Mouse (Mus musculus) liver, embryonic 11.5 days (tissue): Measurements from ENCODE around the gene Zfp760. TPM values are rescaled to one million over a fixed set of nuclear protein-coding genes. Genes with fewer than 3 reads are reported as not detected.
"Not testable (repeated sequence)": the region's sequence is repeated elsewhere in the genome, so short reads cannot be mapped to it uniquely, and the experiment has no call there.

Source experiments
- ATAC-seq: fragments of 200-750 bp; cut with Nextera tagmentation; replicated peaks from 2 replicates; pipeline ENCODE4 v1.8.0; 2017; ENCODE audit warnings: moderate number of reproducible peaks, mild to moderate bottlenecking, moderate TSS enrichment, moderate library complexity; ENCODE audit not compliant: low FRiP score
- DNase-seq: peaks from one replicate; pipeline ENCODE4 v3.0.0-alpha.2; 2017; ENCODE audit warnings: low spot score
- H3K27ac ChIP-seq: fragments of 300-500 bp; sonication (generic); 2 replicates; pipeline ENCODE4 v1.5.1; 2014; ENCODE audit warnings: mild to moderate bottlenecking, low read depth, low read length, control low read depth
- H3K27me3 ChIP-seq: fragments of 300-500 bp; sonication (generic); replicated peaks from 2 replicates; pipeline ENCODE4 v1.6.1; 2014; ENCODE audit warnings: low read length, mixed read lengths; ENCODE audit not compliant: control insufficient read depth, insufficient read depth
- H3K36me3 ChIP-seq: fragments of 300-500 bp; sonication (generic); 2 replicates; pipeline ENCODE4 v1.6.1; 2014; ENCODE audit warnings: mild to moderate bottlenecking, low read length, moderate library complexity, mixed read lengths; ENCODE audit not compliant: control insufficient read depth, insufficient read depth
- H3K4me1 ChIP-seq: fragments of 300-500 bp; sonication (generic); replicated peaks from 2 replicates; pipeline ENCODE4 v1.6.1; 2014; ENCODE audit warnings: low read length, mixed read lengths; ENCODE audit not compliant: control insufficient read depth, insufficient read depth
- H3K4me2 ChIP-seq: fragments of 300-500 bp; sonication (generic); 2 replicates; pipeline ENCODE4 v1.6.1; 2014; ENCODE audit warnings: mild to moderate bottlenecking, control low read depth, moderate library complexity
- H3K4me3 ChIP-seq: fragments of 300-500 bp; sonication (generic); 2 replicates; pipeline ENCODE4 v1.5.1; 2014; ENCODE audit warnings: low read depth, low read length, control low read depth
- H3K9ac ChIP-seq: fragments of 300-500 bp; sonication (generic); 2 replicates; pipeline ENCODE4 v1.6.1; 2014; ENCODE audit warnings: low read depth, low read length, control low read depth
- H3K9me3 ChIP-seq: fragments of 300-500 bp; sonication (generic); 2 replicates; pipeline ENCODE4 v1.6.1; 2016; ENCODE audit warnings: low read length, inconsistent platforms, mixed read lengths; ENCODE audit not compliant: control insufficient read depth
- WGBS: fragments of 180-500 bp; shearing (Covaris S2); extraction: QIAGEN DNeasy Blood & Tissue Kit; methylation state at CpG from one replicate; pipeline ENCODE4 v1.1.7; 2014; 5-methylcytosine and 5-hydroxymethylcytosine counted together
- polyA plus RNA-seq: library from polyadenylated mRNA; unstranded; fragments of >200 nt; fragmentation: Nextera tagmentation; extraction: Ambion mirVana; gene quantifications from 2 replicates; pipeline ENCODE4 v1.2.1, GENCODE M21; 2014

The Zfp760 gene
- polyA plus RNA-seq, 1 experiment from 2014 or later = 9.7 TPM

DNA sequence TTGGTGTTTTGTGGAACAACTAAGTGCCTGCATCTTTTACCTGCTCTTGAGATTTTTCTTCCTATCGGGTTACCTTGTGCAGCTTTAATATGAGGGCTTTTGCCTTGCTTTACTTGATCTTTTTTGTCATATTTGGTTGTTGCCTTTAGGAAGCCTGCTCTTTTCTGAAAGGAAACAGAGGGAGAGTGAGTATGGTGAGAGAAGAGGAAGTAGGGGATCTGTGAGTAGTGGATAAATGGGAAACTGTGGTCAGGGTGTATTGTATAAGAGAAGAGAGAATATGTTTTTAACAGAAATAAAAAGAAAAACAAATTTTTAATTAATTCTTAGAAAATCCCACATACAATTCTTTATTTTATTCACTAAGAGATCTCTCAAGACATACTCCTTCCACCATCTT lies 4.1 kb upstream of the Zfp760 start:
- no peak overlapping the region for H3K4me2 ChIP-seq
- no peaks in the 10 kb centered on the region for H3K9me3 ChIP-seq
- H3K4me3 ChIP-seq = no peak overlapping the region
- no peaks in the 10 kb centered on the region for H3K36me3 ChIP-seq
- ATAC-seq = no peak
- H3K27ac ChIP-seq = peak overlapping the region; percentile 84; the same call in 1 of the 2 replicates
- no peaks in the 10 kb centered on the region for H3K27me3 ChIP-seq
- H3K9ac ChIP-seq = no peak overlapping the region
- DNase-seq = no peak
- H3K4me1 ChIP-seq = peaks cover 10% of the 10 kb centered on the region
- WGBS = 51% methylated on average over 1 of the region's 1 CpGs

DNA sequence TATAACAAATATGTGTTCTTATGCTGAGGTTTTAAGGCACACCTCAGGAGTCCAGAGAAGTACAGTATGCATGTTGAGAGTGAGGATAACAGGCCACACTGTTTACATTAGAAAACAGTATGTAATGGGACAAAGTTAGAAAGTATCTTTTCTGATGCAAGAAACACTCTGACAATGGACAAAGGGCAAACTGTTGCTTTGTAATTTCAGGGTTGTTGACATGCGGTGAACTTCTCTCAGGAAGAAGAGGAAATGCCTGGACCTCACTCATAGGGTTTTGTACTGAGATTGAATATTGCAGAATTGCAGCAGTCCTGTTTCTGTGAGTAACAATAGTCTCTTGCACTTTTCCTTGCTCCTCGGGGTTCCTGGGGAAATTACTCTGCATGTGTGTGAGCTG lies 860 bp downstream of the Zfp760 start:
- Histone ChIP-seq H3K27me3 (no peaks in the 10 kb centered on the region), H3K4me1 (peaks cover 7% of the 10 kb centered on the region), H3K4me3 (peak overlapping the region; percentile 72), H3K4me2 (peak overlapping the region; percentile 74), H3K36me3 (no peaks in the 10 kb centered on the region; the same call in 1 of the 2 replicates), H3K9me3 (no peaks in the 10 kb centered on the region), H3K27ac (no peak overlapping the region), H3K9ac (peak overlapping the region; percentile 54)
- WGBS = 35% methylated on average over 2 of the region's 2 CpGs
- DNase-seq (no peak), ATAC-seq (no peak)

DNA sequence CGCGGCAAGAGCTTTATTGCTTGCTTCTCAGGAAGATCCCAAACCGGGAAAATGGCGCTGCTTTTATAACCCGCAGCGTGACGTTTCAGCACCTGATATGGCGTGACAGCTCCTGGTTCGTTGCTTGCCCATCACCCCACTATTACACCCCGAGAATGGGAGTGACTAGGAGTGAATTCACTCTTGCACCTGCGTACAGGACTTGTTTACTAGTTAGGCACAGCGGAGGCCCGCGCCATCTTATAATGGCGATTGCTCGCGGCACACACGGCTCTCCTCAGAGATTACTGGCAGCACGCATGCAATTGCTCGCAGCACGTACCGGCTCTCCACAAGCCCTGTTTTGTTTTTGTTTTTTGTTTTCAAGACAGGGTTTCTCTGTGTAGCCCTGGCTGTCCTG lies 23.0 kb downstream of the Zfp760 start, which contains the start of gene Zfp229:
TSS of gene Zfp229 (plus strand) at position 301 of the 400 bp plus-strand sequence.
- not testable (repeated sequence) for H3K27ac ChIP-seq, H3K27me3 ChIP-seq, ATAC-seq, DNase-seq, H3K4me1 ChIP-seq, H3K4me2 ChIP-seq, H3K9ac ChIP-seq, H3K4me3 ChIP-seq, H3K9me3 ChIP-seq, H3K36me3 ChIP-seq
- WGBS = 95% methylated on average over 8 of the region's 22 CpGs

DNA sequence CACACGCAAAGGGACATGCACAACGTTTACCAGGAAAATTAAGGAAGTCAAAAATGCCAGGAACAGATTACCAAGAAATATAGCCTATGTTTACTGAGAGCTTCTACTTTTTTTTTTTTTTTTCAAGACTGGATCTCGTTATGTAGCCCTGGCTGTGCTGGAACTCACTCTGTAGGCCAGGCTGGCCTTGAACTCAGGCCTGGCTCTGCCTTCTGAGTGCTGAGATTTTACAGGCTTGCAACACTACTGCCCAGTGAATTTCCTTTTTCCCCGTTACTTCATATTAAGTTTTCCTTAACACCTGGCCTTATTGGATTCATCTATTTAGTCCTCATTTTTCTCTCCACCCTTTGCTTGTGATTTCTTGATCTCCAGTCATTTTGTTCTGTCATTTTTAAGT lies 25.5 kb downstream of the Zfp760 start:
- peak overlapping the region; percentile 74; the same call in 1 of the 2 replicates for H3K9ac ChIP-seq
- H3K27ac ChIP-seq = peak overlapping the region; percentile 33; the same call in 1 of the 2 replicates
- ATAC-seq (no peak), DNase-seq (no peak)
- no peaks in the 10 kb centered on the region for H3K9me3 ChIP-seq
- H3K27me3 ChIP-seq = no peaks in the 10 kb centered on the region
- H3K4me3 ChIP-seq = peak overlapping the region; percentile 55
- WGBS = 83% methylated on average over 4 of the region's 4 CpGs
- H3K4me2 ChIP-seq = peak overlapping the region; percentile 65
- peaks cover 4% of the 10 kb centered on the region; the same call in 1 of the 2 replicates for H3K4me1 ChIP-seq
- H3K36me3 ChIP-seq = no peaks in the 10 kb centered on the region

DNA sequence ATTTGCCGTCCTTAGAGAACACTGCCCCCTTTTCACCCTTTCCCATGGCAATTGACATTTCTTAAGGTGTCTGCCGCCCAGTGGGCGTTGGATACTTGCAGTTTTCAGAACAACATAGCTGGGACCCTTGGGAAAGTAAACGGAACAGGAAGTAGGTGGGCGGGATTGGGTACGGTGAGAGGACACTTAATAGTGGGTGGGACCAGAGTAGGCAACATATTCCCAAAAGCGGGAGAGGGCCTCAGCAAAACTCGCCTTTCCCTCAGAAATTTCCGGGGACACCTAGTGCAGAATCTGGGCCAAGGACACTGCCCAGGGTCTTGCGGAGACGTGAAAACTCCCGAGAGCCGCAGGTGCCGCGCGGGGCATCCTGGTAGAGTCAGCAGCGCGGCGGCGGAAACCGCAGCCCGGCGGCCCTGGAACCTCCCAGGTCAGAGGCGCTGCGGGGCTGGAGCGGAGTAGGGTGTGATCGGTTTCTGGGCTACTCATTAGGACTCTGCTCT lies 26.0 kb downstream of the Zfp760 start:
- peak; percentile 96 for ATAC-seq
- Histone ChIP-seq H3K27me3 (no peaks in the 10 kb centered on the region), H3K9ac (peak overlapping the region; percentile 74), H3K4me2 (peak overlapping the region; percentile 65), H3K4me1 (peaks cover 4% of the 10 kb centered on the region; the same call in 1 of the 2 replicates), H3K27ac (peak overlapping the region; percentile 33; the same call in 1 of the 2 replicates), H3K4me3 (peak overlapping the region; percentile 55), H3K36me3 (no peaks in the 10 kb centered on the region), H3K9me3 (no peaks in the 10 kb centered on the region)
- under 1% methylated on average over 27 of the region's 27 CpGs for WGBS
- peak; percentile 83 for DNase-seq

DNA sequence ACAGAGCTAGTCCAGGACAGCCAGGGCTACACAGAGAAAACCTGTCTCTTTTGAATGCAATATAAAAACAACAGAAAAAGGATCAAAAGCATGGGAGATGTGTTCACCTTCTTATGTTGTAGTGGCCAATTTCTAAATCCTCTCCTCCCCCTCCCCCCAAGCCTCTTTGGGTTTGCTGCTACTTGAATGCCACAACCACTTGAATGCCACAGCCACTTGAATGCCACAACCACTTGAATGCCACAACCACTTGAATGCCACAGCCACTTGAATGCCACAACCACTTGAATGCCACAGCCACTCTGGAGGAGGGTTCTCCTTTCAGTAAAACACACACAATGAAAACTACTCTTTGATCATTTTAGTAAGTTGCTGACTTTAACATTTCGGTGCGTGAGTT lies 45.2 kb downstream of the Zfp760 start:
- DNase-seq (no peak), ATAC-seq (no peak)

DNA sequence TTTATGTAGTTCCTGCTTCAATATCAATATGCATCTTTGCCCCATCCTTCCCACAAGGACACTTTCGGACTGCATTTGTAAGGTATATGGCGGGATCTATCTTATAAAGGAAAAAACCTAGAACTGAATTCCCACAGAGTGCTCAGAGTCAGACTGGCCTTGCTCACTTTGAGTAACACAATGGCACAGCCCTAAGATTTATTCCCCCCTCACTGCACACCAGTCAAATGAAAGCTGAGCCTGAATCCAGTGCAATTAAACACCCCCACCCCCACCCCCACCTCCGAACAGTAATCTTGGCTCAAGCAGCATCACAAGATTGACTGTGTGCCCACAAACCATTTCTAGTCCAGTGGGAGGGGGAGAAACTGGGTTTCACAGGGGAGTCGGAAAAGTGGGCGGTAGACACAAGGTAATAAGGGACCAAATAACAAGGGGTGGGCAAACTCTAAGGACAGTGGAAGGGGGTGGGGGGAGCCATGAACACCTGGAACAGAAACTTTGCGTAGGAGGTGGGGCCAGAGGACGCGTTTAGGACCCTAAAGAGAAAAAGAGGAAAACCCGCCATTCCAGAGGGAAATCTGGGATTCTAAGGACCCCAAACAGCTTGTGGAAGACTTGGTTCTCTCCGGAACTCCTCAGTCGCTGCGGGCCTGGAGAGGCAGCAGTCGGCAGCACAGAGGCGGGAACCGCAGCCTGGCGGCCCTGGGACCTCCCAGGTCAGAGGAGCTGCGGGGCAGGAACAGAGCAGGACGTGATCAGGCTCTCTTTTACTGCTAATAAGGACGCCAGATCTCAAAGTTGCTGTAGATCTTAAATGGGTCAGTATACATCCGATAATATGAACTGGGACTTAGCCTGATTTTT lies 46.0 kb downstream of the Zfp760 start:
- DNase-seq = no peak
- peak overlapping the region; percentile 39 for H3K4me3 ChIP-seq
- H3K4me2 ChIP-seq = peak overlapping the region; percentile 68
- ATAC-seq = no peak; the same call in 1 of the 2 replicates
- no peaks in the 10 kb centered on the region for H3K9me3 ChIP-seq
- peak overlapping the region; percentile 37; the same call in 1 of the 2 replicates for H3K9ac ChIP-seq
- H3K27ac ChIP-seq = no peak overlapping the region
- no peaks in the 10 kb centered on the region for H3K36me3 ChIP-seq
- H3K4me1 ChIP-seq = no peaks in the 10 kb centered on the region
- 14% methylated on average over 20 of the region's 20 CpGs for WGBS
- peaks cover 6% of the 10 kb centered on the region for H3K27me3 ChIP-seq

More for the DNA sequence above, 45.2 kb downstream of the Zfp760 start:
- Histone ChIP-seq H3K4me1 (no peaks in the 10 kb centered on the region), H3K9me3 (no peaks in the 10 kb centered on the region), H3K36me3 (no peaks in the 10 kb centered on the region), H3K9ac (no peak overlapping the region), H3K27me3 (peaks cover 6% of the 10 kb centered on the region), H3K4me3 (no peak overlapping the region), H3K27ac (no peak overlapping the region), H3K4me2 (no peak overlapping the region)
- WGBS = 71% methylated on average over 2 of the region's 2 CpGs

DNA sequence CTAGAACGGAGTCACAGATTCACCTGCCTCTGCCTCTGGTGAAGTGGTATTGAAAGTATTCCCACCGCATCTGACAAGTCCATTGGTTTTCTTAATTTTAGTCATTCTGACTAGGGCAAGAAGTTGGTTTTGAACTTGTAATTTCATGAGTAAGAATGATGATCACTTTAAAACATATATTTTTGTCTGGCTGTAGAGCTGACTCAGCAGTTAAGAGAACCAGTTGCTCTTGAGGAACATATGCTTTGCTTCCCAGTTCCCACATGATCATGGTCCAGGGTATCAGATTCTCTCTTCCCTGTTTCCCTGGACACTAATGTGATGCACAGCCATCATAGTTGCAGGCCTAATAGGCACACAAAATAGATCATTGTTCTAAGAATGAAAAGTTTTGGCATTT lies 62.8 kb downstream of the Zfp760 start:
- Histone ChIP-seq H3K27me3 (no peaks in the 10 kb centered on the region), H3K4me3 (no peak overlapping the region), H3K9ac (no peak overlapping the region), H3K4me2 (no peak overlapping the region), H3K27ac (no peak overlapping the region), H3K4me1 (no peaks in the 10 kb centered on the region), H3K9me3 (no peaks in the 10 kb centered on the region), H3K36me3 (no peaks in the 10 kb centered on the region)
- ATAC-seq (no peak), DNase-seq (no peak)
- WGBS = 82% methylated on average over 2 of the region's 2 CpGs
